Mouse (Mus musculus) natural killer cell, adult 2 months (primary cell): ENCODE data around the gene Igf2bp3.
A peak's percentile ranks its signal among the peaks of the same experiment; 100 is the strongest.

ENCODE experiments used
- DNase-seq, 2 experiments: peaks; one replicate each; pipeline ENCODE4 v3.0.0; 2022; ENCODE audit warnings: low spot score in 2 of 2

Gene Igf2bp3

GRCm38 (mm10) chr6:49218275-49218802 lies 3.6 kb upstream of the Igf2bp3 start:
- peak; percentile 42 to 51 for DNase-seq

DNA sequence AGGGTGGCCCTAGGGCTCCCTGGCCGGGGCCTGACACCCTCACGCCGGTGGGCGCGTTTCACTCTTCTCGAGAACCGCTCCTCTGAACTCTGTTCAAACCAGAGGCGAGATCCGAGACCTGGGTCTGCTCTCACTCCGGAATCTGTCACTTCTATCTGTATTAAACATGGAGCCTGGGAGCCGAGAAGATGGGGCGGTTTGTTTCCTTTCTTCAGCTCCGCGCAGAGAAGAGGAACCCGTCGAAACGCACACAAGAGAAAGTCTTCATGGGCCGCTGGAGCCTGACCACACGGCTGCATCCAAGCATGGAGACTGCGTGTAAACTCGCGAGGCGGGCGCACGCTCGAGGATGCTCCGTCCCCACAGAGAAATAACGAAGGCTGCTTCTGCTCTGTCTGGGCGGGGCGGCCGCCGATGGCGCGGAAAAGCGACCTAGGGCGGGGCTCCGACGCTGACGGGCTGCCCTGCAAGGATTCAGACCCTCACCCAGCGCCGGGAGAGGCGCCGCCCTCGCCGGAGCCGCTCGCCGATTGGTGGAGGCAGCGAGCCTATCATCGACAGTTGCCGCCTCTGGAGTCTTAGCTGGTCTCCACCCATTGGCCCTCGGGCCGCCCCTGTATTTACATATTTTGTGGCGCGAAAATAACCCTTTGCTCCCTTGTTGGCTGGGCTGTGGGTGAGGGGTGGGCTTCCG lies 3.0 kb upstream of the Igf2bp3 start:
- peak; percentile 36 to 67 for DNase-seq

DNA sequence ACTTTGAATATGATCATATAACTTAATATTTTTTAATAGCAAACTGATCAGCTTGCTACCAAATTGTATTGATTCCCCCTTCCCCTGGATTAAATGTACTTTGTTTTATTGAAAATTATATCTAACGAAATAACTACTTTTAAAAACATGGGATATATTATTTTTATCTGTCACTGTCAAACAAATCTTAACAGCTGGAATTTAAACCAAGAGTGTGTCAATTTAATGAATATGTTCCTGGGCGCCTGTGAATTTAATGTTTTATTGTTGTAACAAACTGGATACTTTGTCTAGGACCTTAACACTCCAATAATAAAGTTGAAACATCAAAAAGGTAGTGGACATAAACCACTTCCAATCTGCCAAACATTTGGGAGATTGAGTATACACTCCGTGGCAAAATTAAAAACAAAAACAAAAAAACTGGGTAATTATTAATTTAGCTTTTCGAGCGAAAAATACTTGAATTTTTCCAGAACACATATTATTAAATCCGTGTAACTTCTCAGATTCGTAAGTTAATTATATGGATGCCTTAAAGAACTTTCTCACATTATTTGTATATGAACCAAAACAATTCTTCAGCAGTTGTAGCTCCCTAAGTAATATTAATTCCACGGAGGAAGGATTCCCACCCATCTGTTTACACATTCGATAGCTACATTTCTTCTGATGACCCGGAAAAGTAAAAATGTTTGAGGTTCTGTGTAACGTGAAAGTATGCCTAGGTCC lies 2.2 kb upstream of the Igf2bp3 start:
- DNase-seq, result no peak

- peak in 1 of 2 experiments; percentile 6 for DNase-seq
These were observed 1.2 kb upstream of the Igf2bp3 start for GRCm38 (mm10) chr6:49215748-49216585.

- DNase-seq, result peak in 1 of 2 experiments; percentile 17
These were observed 450 bp downstream of the Igf2bp3 start for GRCm38 (mm10) chr6:49214086-49214927.

- DNase-seq, result peak in 1 of 2 experiments; percentile 14
These were observed 1.1 kb downstream of the Igf2bp3 start for GRCm38 (mm10) chr6:49213581-49214085.

DNA sequence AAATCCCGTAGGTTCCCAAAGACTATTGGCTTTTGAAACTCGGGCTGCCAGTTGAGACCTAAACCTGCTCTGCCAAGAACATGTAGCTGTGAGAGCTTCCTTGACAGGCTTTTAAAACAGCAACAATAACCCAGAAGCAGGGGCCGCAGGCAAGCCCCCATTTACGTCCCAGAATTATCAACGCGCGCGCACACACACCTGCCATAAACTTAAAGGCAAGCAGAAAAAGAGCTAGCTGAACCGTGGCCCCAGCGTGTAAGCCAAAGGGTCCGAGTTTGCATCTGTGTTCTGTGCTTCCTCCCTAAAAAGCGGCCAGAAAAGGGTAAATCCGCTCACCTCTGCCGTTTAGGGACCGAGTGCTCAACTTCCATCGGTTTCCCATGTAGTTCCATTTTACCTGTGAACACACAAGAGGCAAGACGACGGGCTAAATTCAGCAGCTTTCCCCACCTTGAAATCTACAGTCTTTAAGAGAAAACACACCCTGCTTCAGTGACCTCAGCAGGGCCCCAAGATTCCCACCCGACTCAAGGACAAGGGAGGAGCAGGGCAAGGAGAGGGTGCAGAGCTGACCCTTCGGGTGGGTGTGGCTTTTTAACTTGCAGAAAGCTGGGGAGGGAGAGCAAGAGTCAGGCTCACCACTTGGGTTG lies 1.7 kb downstream of the Igf2bp3 start:
- DNase-seq, result no peak

- DNase-seq, result no peak
These were observed 2.6 kb downstream of the Igf2bp3 start for GRCm38 (mm10) chr6:49212141-49212540.

GRCm38 (mm10) chr6:49211596-49211995 lies 3.2 kb downstream of the Igf2bp3 start:
- DNase-seq, result no peak

GRCm38 (mm10) chr6:49209881-49210854 lies 4.6 kb downstream of the Igf2bp3 start:
- no peak for DNase-seq

- DNase-seq, result peak in 1 of 2 experiments; percentile 14
These were observed 5.8 kb downstream of the Igf2bp3 start for GRCm38 (mm10) chr6:49208935-49209334.

DNA sequence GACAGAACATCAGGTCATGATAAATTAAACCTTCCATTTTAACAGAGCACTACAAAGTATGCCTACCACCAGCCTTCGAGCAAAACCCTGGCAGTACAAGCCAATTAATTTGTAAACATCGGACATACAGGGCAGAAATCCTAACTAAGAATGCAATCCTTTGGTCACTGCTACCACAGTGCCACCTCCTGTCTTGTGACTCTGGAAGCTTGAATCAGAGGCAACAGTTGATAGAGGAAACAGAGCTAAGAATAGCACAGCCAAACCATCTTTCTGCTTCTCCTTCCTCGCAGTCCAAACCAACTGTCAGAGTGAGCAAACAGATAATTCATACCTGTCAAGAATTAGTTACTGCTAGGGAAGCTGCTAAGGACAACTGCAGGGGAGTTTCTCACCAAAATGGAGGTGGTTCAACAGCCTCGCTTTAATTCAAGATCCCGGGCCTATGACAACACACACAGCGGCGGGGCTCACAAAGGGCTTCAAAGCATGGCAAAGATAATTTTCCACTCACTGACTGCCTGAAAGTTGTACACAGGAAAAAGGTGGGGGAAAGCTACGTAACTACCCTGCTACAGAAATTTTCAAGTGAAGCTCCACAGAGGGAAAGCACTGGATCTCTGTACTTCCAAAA lies 6.3 kb downstream of the Igf2bp3 start:
- DNase-seq, result no peak

- DNase-seq, result no peak
These were observed 8.3 kb downstream of the Igf2bp3 start for GRCm38 (mm10) chr6:49206416-49206815.

DNA sequence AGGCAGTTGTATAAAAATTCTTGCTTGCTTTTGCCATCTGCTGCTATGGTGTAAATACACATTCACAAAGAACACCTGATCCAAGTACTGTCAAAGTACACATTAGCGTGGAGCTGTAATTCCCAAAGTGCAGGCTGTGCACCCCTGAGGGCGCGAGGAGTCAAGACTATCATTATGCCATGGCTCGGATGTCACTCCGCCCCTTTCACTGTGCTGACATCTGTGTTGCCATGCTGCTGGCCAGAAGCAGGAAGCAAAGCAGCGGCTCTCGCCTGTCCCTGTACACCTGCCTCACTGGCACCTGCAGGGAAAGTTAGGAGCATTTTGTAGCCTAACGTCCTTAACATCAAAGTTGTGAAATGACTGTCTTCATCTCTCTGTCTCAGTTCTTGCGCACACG lies 19.6 kb downstream of the Igf2bp3 start:
- DNase-seq, result no peak

DNA sequence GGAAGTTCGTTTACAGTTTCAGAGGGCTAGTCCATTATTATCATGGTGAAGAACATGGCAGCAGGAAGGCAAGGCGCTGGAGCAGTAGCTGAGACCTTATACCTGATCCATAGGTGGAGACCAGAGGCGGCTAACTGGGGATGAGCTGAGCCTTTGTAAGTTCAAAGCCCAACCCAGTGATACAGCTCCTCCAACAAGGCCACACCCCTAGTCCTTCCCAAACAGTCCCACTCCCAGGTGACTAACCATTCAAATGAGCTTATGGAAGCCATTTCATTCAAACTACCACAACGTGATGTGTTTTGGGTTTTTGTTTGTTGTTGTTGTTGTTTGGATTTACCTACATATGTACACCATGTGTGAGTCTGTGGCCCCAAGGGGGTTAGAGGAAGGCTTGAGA lies 20.2 kb downstream of the Igf2bp3 start:
- DNase-seq, result no peak

DNA sequence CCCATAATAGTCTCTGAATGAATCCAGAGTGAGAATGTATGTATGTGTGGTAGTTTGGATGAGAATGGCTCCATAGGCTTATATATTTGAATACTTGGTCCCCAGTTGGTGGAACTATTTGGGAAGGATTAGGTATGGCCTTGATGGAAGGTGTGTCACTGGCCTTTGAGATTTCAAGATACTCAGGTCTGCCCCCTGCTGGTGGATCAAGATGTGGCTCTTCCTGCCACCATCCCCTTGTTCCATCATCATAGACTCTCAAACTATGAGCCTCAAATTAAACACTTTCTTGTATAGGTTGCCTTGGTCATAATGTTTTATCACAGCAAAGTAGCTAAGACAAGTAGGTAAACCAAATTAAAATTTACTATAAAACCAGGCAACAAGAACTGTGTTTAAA lies 25.4 kb downstream of the Igf2bp3 start:
- peak in 1 of 2 experiments; percentile 39 for DNase-seq

DNA sequence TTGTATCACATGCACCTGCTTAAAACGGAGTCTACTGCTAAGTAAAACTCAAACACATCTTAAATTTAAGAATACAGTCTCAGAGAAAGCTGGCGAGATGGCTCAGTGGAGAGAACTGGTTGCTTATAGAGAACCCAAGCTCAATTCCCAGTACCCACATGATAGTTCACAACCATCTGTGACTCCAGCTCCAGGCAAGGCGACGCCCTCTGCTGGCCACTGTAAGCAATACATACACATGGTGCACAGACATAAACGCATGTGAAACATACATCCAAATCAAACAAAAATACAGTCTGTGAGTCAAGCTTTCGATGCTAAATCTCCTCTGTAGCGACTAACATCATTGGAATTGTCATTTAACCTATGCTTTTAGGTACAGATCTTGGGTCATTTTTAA lies 27.5 kb downstream of the Igf2bp3 start:
- no peak for DNase-seq

DNA sequence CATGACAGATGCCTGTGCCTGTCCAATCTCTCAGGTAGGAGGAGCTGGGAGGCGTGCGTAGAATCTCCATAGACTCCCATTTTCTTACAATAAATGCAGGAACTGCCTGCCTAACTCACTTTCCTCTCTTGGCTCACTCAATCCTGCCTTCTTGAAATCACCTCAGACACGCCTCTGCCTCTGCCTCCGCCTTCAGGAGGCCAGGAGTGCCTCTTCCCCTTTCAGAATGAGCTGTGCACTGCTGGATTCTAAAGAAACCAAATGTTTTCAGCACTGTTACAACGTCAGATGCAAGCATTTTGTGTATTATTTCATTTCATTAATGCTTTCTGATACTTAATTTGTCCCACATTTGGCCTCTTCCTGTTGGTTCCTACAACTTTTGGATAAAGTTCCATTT lies 38.7 kb downstream of the Igf2bp3 start:
- no peak for DNase-seq

- DNase-seq, result no peak
These were observed 40.1 kb downstream of the Igf2bp3 start for GRCm38 (mm10) chr6:49174616-49175015.
